Mouse (Mus musculus) lung, postnatal 0 days (tissue): Measurements from ENCODE around the gene Il17rd. TPM values are rescaled to one million over a fixed set of nuclear protein-coding genes. Genes with fewer than 3 reads are reported as not detected.

ENCODE experiments used
- ATAC-seq: fragments of 200-750 bp; cut with Nextera tagmentation; 2 replicates; pipeline ENCODE4 v1.8.0; 2017; ENCODE audit warnings: moderate library complexity
- DNase-seq: peaks from one replicate; pipeline ENCODE4 v3.0.0-alpha.2; 2016; ENCODE audit warnings: low spot score
- H3K27ac ChIP-seq: fragments of 300-500 bp; sonication (generic); 2 replicates; pipeline ENCODE4 v1.5.1; 2014; ENCODE audit warnings: antibody characterized with exemption, mild to moderate bottlenecking, low read length, mixed read lengths
- H3K27me3 ChIP-seq: fragments of 300-500 bp; sonication (generic); replicated peaks from 2 replicates; pipeline ENCODE4 v1.6.1; 2014; ENCODE audit warnings: low read length, mixed read lengths; ENCODE audit not compliant: insufficient read depth
- H3K36me3 ChIP-seq: fragments of 300-500 bp; sonication (generic); 2 replicates; pipeline ENCODE4 v1.6.1; 2014; ENCODE audit warnings: low read length, mixed read lengths; ENCODE audit not compliant: insufficient read depth
- H3K4me1 ChIP-seq: fragments of 300-500 bp; sonication (generic); 2 replicates; pipeline ENCODE4 v1.6.1; 2014; ENCODE audit warnings: antibody characterized with exemption, low read depth, low read length, mixed read lengths; ENCODE audit not compliant: insufficient read depth
- H3K4me2 ChIP-seq: fragments of 300-500 bp; sonication (generic); replicated peaks from 2 replicates; pipeline ENCODE4 v1.6.1; 2014; ENCODE audit warnings: low read depth, mild to moderate bottlenecking, low read length, moderate library complexity, mixed read lengths
- H3K4me3 ChIP-seq: fragments of 300-500 bp; sonication (generic); 2 replicates; pipeline ENCODE4 v1.5.1; 2014; ENCODE audit warnings: low read depth, low read length
- H3K9ac ChIP-seq: fragments of 300-500 bp; sonication (generic); replicated peaks from 2 replicates; pipeline ENCODE4 v1.6.1; 2014; ENCODE audit warnings: low read depth, mild to moderate bottlenecking
- H3K9me3 ChIP-seq: fragments of 300-500 bp; sonication (generic); 2 replicates; pipeline ENCODE4 v1.6.1; 2016; ENCODE audit warnings: low read length, mixed read lengths
- CTCF ChIP-seq: IDR thresholded peaks from 2 replicates; pipeline ENCODE4 v1.5.1; 2016; ENCODE audit warnings: antibody characterized with exemption, mild to moderate bottlenecking
- EP300 ChIP-seq: IDR thresholded peaks from 2 replicates; pipeline ENCODE4 v1.6.1; 2016; ENCODE audit warnings: antibody characterized with exemption, mild to moderate bottlenecking, control low read depth
- whole genome bisulfite sequencing: fragments of 180-500 bp; shearing (Covaris S2); extraction: QIAGEN DNeasy Blood & Tissue Kit; methylation state at CpG from one replicate; pipeline ENCODE4 v1.1.7; 2014; 5-methylcytosine and 5-hydroxymethylcytosine counted together
- polyA plus RNA-seq: library from polyadenylated mRNA; unstranded; fragments of >200 nt; fragmentation: Nextera tagmentation; extraction: Ambion mirVana; gene quantifications from 2 replicates; pipeline ENCODE4 v1.2.1, GENCODE M21; 2015

The Il17rd gene
- polyA plus RNA-seq, 1 experiment from 2014 or later, result 2.1 TPM

DNA sequence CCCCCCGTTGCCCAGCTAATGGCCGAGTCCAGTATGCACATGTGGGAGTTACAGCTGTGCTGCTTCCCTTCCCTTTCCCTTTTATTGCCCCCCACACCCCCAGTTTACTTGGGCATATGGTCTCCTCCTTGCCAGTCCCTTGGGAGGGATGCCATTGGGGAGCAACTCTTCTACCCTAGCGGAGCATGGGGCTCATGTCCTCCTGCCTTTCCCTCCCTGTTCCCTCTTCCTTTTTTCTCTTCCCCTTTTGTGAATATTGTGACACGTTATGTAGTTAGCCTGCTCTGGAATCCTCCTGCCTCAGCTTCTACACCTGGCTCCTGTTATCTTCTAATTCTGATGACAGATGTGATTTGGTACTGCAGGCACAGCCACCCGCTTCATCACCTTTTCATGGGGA is 103.9 kb downstream of the Il17rd start:
- no peaks in the 10 kb centered on the region for H3K36me3 ChIP-seq
- TF ChIP-seq CTCF (no peak), EP300 (no peak)
- H3K4me2 ChIP-seq, result no peak overlapping the region
- H3K9me3 ChIP-seq, result no peaks in the 10 kb centered on the region
- no peak overlapping the region for H3K27ac ChIP-seq
- H3K4me3 ChIP-seq, result no peak overlapping the region
- WGBS, result 90% methylated on average over 5 of the region's 5 CpGs
- H3K9ac ChIP-seq, result no peak overlapping the region
- DNase-seq, result no peak
- no peak for ATAC-seq
- H3K4me1 ChIP-seq, result no peaks in the 10 kb centered on the region
- no peaks in the 10 kb centered on the region for H3K27me3 ChIP-seq

DNA sequence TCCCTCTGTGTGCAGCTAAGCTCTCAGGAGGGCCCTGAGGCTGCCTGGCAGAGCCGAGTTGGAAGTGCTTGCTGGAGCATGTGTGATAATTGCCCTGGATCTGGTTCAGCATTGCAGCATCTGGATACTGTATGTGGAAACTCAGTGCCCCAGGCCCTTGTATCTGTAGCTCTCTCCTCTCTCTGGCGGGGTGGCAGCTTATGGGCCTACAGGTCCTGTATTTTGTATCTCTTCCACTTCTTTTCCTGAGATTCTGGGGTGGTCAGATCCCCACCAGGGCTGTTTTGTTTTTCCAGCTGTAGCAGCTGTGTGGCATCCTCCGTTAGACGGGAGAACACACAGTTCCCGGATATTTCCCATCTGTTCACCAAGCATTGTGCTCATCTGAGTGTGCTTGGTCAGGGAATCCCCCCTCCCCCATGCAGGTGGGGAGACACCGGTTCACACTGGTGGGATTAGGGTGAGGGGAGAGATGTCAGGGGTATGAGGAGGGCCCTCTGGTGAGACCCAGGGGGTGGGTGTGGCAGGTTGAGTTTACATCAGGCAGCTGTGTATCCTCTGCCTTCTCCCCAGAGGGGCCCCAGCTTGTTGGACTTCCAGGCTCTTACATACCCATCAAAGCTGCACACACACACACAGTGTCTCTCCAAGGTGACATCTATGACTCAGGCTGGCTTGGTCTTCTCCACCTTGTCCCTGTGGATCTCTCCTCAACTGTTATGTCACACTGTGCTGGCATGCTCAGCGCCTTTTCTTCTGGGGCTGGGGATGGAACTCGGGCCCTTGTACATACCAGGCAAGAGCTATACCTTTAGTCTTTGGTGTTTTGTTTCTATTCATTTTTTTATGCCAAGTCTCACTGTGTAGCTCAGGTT is 106.7 kb downstream of the Il17rd start:
- peak overlapping the region; percentile 55 for H3K27ac ChIP-seq
- no peaks in the 10 kb centered on the region for H3K36me3 ChIP-seq
- H3K9me3 ChIP-seq, result no peaks in the 10 kb centered on the region
- H3K4me3 ChIP-seq, result no peak overlapping the region
- peak; percentile 75 for DNase-seq
- H3K27me3 ChIP-seq, result no peaks in the 10 kb centered on the region
- TF ChIP-seq EP300, result peak; percentile 31; the same call in 1 of the 2 replicates
- no peak for TF ChIP-seq CTCF
- no peak overlapping the region for H3K9ac ChIP-seq
- peaks cover 5% of the 10 kb centered on the region; the same call in 1 of the 2 replicates for H3K4me1 ChIP-seq
- H3K4me2 ChIP-seq, result no peak overlapping the region
- ATAC-seq, result peak; percentile 75
- WGBS, result 44% methylated on average over 8 of the region's 8 CpGs

DNA sequence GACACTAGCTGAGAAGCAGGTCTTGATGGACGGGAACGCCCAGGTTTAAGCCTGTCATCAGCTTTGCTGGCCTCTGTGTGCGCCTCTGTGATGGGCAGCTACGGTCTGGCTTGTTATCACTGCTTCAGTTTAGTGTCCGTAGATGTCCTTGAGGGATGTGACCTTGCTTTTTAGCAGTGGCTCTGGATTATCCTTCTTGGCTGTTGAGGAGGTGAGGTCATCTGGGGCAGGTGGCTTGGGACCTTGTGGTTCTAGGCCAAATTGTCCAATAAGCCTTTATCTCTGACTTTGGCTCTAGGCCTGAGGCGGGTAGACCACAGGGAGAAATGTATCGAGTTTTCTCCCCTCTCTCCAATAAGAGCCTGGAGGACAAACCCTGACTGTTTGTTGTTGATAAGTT is 109.0 kb downstream of the Il17rd start:
- Histone ChIP-seq H3K9ac (no peak overlapping the region), H3K27me3 (no peaks in the 10 kb centered on the region), H3K9me3 (no peaks in the 10 kb centered on the region), H3K27ac (no peak overlapping the region), H3K4me2 (no peak overlapping the region), H3K4me3 (no peak overlapping the region), H3K4me1 (peaks cover 5% of the 10 kb centered on the region; the same call in 1 of the 2 replicates), H3K36me3 (no peaks in the 10 kb centered on the region)
- WGBS, result 78% methylated on average over 7 of the region's 7 CpGs
- TF ChIP-seq EP300 (no peak), CTCF (no peak)
- ATAC-seq (no peak), DNase-seq (no peak)

DNA sequence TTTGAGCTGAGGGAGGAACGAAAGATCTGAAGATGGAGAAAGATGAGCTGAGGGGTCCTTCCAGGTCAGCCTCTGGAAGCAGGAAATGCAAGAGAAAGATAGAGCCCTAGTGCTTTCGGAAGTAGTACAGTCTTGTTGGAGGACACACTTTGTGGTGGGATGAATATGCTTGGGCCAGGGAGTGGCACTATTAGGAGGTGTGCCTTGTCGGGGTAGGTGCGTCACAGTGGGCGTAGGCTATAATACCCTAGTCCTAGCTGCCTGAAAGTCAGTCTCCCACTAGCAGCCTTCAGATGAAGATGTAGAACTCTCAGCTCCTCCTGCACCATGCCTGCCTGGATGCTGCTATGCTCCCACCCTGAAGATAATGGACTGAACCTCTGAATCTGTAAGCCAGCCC is 110.7 kb downstream of the Il17rd start:
- DNase-seq (no peak), ATAC-seq (no peak)

DNA sequence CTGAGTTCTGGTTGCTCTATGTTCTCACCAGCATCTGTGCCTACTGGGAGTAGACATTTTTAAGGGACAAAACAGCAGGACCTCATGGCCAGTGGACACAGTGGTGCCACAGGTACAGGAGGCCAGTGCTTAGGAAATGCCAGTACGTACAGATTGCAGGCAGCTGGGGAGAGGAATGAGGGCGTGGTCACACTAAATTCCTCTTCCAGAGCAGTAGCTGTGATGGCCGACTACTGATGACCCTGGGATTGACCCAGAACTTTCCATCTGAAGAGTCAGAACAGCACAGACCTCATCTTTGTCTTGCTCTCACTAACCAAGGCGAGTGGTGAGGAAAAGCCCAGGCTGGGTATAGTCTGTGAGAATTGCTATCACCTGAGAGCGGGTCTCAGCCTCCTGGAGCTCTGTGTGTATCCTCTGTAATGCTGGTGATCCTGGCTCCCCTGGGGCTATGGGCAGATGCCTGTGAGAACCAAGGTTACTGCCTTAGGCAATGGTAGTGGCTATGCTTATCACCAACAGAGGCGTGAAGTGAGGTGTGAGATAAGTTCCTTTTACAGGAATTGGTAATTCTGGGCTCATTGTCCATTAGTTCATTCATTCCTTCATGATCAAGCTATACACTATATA is 111.4 kb downstream of the Il17rd start:
- WGBS, result 43% methylated on average over 6 of the region's 6 CpGs
- no peak for ATAC-seq
- H3K27me3 ChIP-seq, result no peaks in the 10 kb centered on the region
- no peak overlapping the region for H3K4me3 ChIP-seq
- DNase-seq, result no peak
- no peak overlapping the region for H3K9ac ChIP-seq
- no peak overlapping the region for H3K4me2 ChIP-seq
- H3K9me3 ChIP-seq, result no peaks in the 10 kb centered on the region
- H3K36me3 ChIP-seq, result no peaks in the 10 kb centered on the region
- H3K27ac ChIP-seq, result no peak overlapping the region
- no peak for TF ChIP-seq EP300
- TF ChIP-seq CTCF, result no peak
- peaks cover 5% of the 10 kb centered on the region; the same call in 1 of the 2 replicates for H3K4me1 ChIP-seq

More for the DNA sequence above, 110.7 kb downstream of the Il17rd start:
- no peak for TF ChIP-seq CTCF
- TF ChIP-seq EP300, result no peak
- no peaks in the 10 kb centered on the region for H3K27me3 ChIP-seq
- no peaks in the 10 kb centered on the region for H3K9me3 ChIP-seq
- no peak overlapping the region for H3K9ac ChIP-seq
- H3K36me3 ChIP-seq, result no peaks in the 10 kb centered on the region
- H3K4me3 ChIP-seq, result no peak overlapping the region
- no peak overlapping the region for H3K27ac ChIP-seq
- no peak overlapping the region for H3K4me2 ChIP-seq
- H3K4me1 ChIP-seq, result peaks cover 5% of the 10 kb centered on the region; the same call in 1 of the 2 replicates
- WGBS, result 85% methylated on average over 5 of the region's 5 CpGs

DNA sequence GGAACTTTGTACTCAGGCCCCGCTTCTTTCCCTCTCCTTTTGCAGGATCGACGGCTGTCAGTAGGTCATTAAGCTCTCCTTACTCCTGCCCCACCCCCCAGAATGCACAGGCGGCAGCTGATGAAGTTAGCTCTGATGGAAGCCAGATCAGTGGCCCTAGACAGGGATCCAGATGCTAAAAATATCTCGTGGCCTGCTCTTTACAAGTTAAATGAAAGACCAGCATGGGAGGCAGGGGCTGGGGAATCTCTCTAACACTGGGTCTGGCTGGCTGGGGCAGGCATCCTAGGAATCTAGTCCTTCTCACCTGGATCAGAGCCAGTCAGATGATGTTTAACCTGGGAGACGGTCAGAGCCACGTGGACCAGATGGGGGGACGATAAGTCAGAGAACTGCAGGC is 112.7 kb downstream of the Il17rd start:
- WGBS, result 17% methylated on average over 8 of the region's 8 CpGs
- no peak overlapping the region for H3K9ac ChIP-seq
- H3K9me3 ChIP-seq, result no peaks in the 10 kb centered on the region
- TF ChIP-seq EP300, result 0 out of 2 replicates have a peak, but pooled peaks have one; percentile 36
- TF ChIP-seq CTCF, result no peak
- ATAC-seq, result peak; percentile 89
- no peaks in the 10 kb centered on the region for H3K36me3 ChIP-seq
- no peaks in the 10 kb centered on the region for H3K27me3 ChIP-seq
- DNase-seq, result peak; percentile 86
- H3K4me3 ChIP-seq, result no peak overlapping the region
- peaks cover 5% of the 10 kb centered on the region; the same call in 1 of the 2 replicates for H3K4me1 ChIP-seq
- H3K4me2 ChIP-seq, result no peak overlapping the region
- H3K27ac ChIP-seq, result peak overlapping the region; percentile 66
